Mouse (Mus musculus) ES-Bruce4 (cell line): ENCODE results near the gene Gzma.

Experiments
- CTCF ChIP-seq: IDR thresholded peaks from one replicate; pipeline ENCODE4 v1.8.1; 2011; ENCODE audit warnings: low read depth, low read length
- EP300 ChIP-seq: IDR thresholded peaks from 2 replicates; pipeline ENCODE4 v1.6.1; 2011; ENCODE audit warnings: low read depth, low read length; ENCODE audit not compliant: insufficient read depth
- POLR2A ChIP-seq: IDR thresholded peaks from one replicate; pipeline ENCODE4 v1.8.1; 2011; ENCODE audit warnings: low read length; ENCODE audit not compliant: insufficient read depth

DNA sequence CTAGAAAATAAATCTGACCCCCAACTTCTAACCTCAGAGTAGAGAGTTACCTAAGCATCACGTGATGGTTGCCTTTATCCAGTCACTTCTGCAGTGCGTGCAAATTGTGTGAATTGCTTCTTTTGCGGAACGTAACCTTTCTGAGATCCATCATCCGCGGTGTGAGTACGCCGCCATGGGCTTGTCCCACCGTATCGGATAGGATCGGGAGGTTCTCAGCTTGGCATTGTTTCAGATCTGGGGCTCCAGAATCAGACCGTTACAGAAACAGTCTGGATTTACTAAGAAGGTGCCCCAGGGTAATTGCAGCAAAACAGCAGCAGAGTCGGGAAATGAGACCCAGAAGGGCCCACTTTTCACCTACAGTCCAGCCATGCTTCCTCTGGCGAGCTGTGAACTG is 20.5 kb upstream of the Gzma start:
- TF ChIP-seq CTCF (no peak), POLR2A (no peak), EP300 (no peak)
